Mouse (Mus musculus) intestine, embryonic 14.5 days (tissue): ENCODE results near the gene Ormdl1. TPM values are rescaled to one million over a fixed set of nuclear protein-coding genes. Genes with fewer than 3 reads are reported as not detected.
"Not testable (repeated sequence)": the region's sequence is repeated elsewhere in the genome, so short reads cannot be mapped to it uniquely, and the experiment has no call there.

ENCODE experiments used
- ATAC-seq: fragments of 200-750 bp; cut with Nextera tagmentation; replicated peaks from 2 replicates; pipeline ENCODE4 v1.8.0; 2017; ENCODE audit warnings: low read depth, moderate number of reproducible peaks, moderate TSS enrichment, moderate library complexity; ENCODE audit not compliant: low FRiP score, low TSS enrichment
- DNase-seq: peaks from one replicate; pipeline ENCODE4 v3.0.0-alpha.2; 2018; ENCODE audit warnings: low spot score
- H3K27ac ChIP-seq: fragments of 300-500 bp; sonication (generic); 2 replicates; pipeline ENCODE4 v1.5.1; 2014; ENCODE audit warnings: low read depth, mild to moderate bottlenecking, control low read depth
- H3K27me3 ChIP-seq: fragments of 300-500 bp; sonication (generic); replicated peaks from 2 replicates; pipeline ENCODE4 v1.6.1; 2014; ENCODE audit warnings: low read length, control low read depth; ENCODE audit not compliant: control insufficient read depth, insufficient read depth
- H3K36me3 ChIP-seq: fragments of 300-500 bp; sonication (generic); 2 replicates; pipeline ENCODE4 v1.6.1; 2014; ENCODE audit warnings: low read length, control low read depth; ENCODE audit not compliant: control insufficient read depth, insufficient read depth
- H3K4me1 ChIP-seq: fragments of 300-500 bp; sonication (generic); replicated peaks from 2 replicates; pipeline ENCODE4 v1.6.1; 2014; ENCODE audit warnings: low read length, control low read depth, mixed read lengths; ENCODE audit not compliant: control insufficient read depth, insufficient read depth
- H3K4me2 ChIP-seq: fragments of 300-500 bp; sonication (generic); 2 replicates; pipeline ENCODE4 v1.6.1; 2014; ENCODE audit warnings: low read length
- H3K4me3 ChIP-seq: fragments of 300-500 bp; sonication (generic); 2 replicates; pipeline ENCODE4 v1.5.1; 2014; ENCODE audit warnings: low read depth, low read length, control low read depth, mixed read lengths
- H3K9ac ChIP-seq: fragments of 300-500 bp; sonication (generic); 2 replicates; pipeline ENCODE4 v1.6.1; 2014; ENCODE audit warnings: mild to moderate bottlenecking, low read length
- H3K9me3 ChIP-seq: fragments of 300-500 bp; sonication (generic); 2 replicates; pipeline ENCODE4 v1.6.1; 2016; ENCODE audit warnings: low read length, control low read depth; ENCODE audit not compliant: control insufficient read depth
- WGBS: fragments of 180-500 bp; shearing (Covaris S2); extraction: QIAGEN DNeasy Blood & Tissue Kit; methylation state at CpG from one replicate; pipeline ENCODE4 v1.1.7; 2014; 5-methylcytosine and 5-hydroxymethylcytosine counted together
- polyA plus RNA-seq: library from polyadenylated mRNA; unstranded; fragments of >200 nt; fragmentation: Nextera tagmentation; extraction: Ambion mirVana; gene quantifications from 2 replicates; pipeline ENCODE4 v1.2.1, GENCODE M21; 2014

Ormdl1 gene
- polyA plus RNA-seq, 1 experiment from 2014 or later, result 51.7 TPM

DNA sequence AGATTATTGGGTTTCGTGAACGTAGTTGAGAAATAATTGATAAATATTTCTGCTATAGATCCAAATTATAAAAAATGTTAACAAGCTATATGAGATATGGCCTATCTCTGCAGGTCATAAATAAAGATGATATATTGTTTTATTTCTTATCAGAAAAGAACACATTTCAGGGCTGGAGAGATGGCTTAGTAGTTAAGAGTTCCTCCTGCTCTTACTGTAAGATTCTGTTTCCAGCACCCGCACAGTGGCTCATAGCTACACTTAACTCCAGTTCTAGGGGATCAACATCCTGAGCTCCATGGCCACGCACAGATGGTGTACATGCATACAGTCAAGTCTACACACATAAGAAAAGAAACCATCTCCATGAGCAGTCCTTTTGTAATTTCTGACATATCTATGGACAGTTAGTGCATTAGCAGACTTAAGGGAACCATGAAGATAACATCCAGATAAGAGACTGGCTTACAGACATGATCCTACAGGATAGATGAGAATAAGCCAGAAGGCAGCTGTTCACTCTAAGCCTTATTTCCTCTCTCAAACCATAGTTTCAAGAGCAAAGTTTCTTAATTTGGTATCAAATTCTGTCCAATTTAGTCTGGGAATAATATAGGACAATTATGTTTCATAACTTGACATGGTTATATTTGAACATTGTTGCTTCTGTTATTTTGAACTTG lies 24.9 kb downstream of the Ormdl1 start:
- H3K9ac ChIP-seq, result no peak overlapping the region
- H3K27me3 ChIP-seq, result no peaks in the 10 kb centered on the region
- DNase-seq, result no peak
- H3K4me2 ChIP-seq, result no peak overlapping the region
- H3K27ac ChIP-seq, result no peak overlapping the region
- H3K4me1 ChIP-seq, result no peaks in the 10 kb centered on the region
- no peak overlapping the region for H3K4me3 ChIP-seq
- no peaks in the 10 kb centered on the region for H3K9me3 ChIP-seq
- no peak for ATAC-seq
- H3K36me3 ChIP-seq, result peaks cover 43% of the 10 kb centered on the region
- WGBS, result 95% methylated on average over 4 of the region's 4 CpGs

DNA sequence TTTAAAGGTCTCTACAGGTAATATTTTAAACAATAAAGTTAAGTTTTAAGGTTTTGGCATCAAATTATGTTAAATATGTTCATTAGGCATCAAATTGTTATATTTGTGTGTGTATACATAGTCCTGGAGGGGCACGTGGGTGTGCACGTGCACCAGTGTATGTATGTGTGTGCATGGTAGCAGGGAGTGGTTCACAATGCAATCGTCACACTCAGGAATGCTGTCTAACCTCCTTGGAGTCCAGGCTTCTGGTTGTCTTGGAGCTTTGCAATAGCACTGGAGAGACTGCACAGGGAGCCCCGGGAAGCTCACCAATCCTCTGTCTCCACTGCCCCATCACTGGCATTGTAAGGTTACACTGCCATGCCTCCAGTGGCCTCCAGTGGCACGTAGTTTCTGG lies 26.4 kb downstream of the Ormdl1 start:
- H3K27ac ChIP-seq, result no peak overlapping the region
- H3K27me3 ChIP-seq, result no peaks in the 10 kb centered on the region
- WGBS, result 87% methylated on average over 5 of the region's 5 CpGs
- no peak overlapping the region for H3K9ac ChIP-seq
- DNase-seq (no peak), ATAC-seq (no peak)
- no peaks in the 10 kb centered on the region for H3K9me3 ChIP-seq
- H3K4me2 ChIP-seq, result no peak overlapping the region
- H3K4me3 ChIP-seq, result no peak overlapping the region
- H3K4me1 ChIP-seq, result no peaks in the 10 kb centered on the region
- H3K36me3 ChIP-seq, result peaks cover 34% of the 10 kb centered on the region

DNA sequence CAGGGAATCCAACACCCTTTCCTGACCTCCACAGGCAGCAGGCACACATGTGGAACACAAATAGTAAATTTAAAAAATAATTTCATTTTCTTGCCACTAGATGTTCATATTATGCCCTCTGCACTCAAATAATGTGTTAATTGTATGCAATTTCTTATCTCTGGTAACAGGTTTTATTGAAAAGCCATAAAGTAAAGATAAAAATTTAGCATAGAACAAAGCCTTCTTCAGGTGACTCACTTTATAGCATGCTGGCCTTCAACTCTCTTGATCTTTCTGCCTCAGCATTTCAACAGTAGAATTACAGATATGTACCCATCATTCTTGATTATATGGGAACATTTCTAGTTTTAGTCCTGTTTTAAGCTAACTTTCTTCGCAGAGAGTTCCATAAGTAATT lies 27.4 kb downstream of the Ormdl1 start:
- Histone ChIP-seq H3K9ac (no peak overlapping the region), H3K9me3 (no peaks in the 10 kb centered on the region), H3K4me2 (no peak overlapping the region), H3K36me3 (peaks cover 29% of the 10 kb centered on the region), H3K4me1 (no peaks in the 10 kb centered on the region), H3K4me3 (no peak overlapping the region), H3K27ac (no peak overlapping the region), H3K27me3 (no peaks in the 10 kb centered on the region)
- ATAC-seq (no peak), DNase-seq (no peak)
- whole genome bisulfite sequencing, result 100% methylated on average over 1 of the region's 1 CpGs

DNA sequence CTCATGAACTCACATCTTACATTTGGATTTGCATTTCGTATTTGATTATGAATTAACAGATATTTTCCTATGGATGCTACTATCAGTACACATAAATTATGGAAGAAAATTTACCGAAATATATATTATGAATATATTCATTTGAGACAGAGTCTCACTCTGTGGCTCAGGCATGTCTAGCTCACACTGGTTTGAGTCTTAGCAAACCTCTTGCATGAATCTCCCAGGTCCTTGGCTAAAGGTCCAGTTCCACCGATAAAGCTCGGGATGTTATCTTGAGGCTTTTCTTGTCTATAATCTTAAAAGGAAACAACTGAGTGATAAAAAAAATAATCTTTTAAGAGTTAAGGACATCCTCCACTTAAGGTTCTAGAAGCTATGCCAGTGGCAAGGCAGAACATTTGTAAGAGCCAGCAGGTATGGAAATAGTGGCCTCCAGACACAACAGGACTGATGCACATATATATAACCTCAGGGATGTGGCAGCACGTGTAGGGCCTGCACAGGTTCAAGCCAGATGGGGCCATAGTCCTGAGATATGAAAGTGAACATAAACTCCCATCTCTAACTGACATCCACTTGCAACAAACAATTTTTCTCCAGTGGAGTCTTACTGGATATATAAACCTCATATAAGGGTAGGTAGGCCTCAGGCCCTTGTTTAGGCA lies 28.1 kb downstream of the Ormdl1 start:
- no peaks in the 10 kb centered on the region for H3K27me3 ChIP-seq
- WGBS, result 90% methylated on average over 5 of the region's 5 CpGs
- H3K36me3 ChIP-seq, result peaks cover 27% of the 10 kb centered on the region
- no peaks in the 10 kb centered on the region for H3K4me1 ChIP-seq
- ATAC-seq (no peak), DNase-seq (no peak)
- H3K4me2 ChIP-seq, result no peak overlapping the region
- H3K4me3 ChIP-seq, result no peak overlapping the region
- no peak overlapping the region for H3K9ac ChIP-seq
- no peaks in the 10 kb centered on the region for H3K9me3 ChIP-seq
- no peak overlapping the region for H3K27ac ChIP-seq

DNA sequence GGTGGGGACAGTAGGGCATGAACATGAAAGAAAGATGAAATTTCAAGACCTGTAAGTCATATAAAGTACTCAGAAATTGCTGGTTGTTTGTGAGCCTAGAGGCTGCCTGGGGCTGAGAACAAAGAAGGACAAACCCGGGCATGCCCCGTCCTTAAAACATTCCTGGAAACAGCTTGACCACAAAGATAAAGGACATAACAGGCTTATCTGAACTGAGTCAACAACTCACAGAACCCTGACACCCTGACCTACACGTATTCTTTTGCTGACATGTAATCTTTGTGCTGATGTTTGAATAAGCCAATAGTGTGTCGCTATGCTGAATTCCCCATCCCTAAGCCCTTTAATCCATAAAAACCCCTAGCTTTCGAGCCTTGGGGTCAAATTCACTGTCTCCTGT lies 36.6 kb downstream of the Ormdl1 start:
- 79% methylated on average over 5 of the region's 5 CpGs for WGBS
- not testable (repeated sequence) for H3K27me3 ChIP-seq

DNA sequence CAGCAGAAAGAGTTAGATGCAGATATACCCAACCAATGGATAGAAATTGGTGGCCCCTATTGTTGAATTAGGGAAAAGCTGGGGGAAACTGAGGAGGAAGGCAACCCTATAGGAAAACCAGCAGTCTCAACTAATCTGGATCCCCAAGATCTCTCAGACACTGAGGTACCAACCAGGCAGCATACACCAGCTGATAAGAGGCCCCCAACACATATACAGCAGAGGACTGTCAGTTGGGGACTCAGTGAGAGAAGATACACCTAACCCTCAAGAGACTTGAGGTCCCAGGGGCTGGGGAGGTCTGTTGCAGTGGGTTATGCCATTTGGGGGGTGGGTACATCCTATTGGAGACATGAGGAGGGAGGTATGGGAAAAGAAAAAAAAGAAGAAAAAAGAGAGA lies 38.6 kb downstream of the Ormdl1 start:
- ATAC-seq, result no peak
- Histone ChIP-seq H3K4me1 (no peaks in the 10 kb centered on the region), H3K9me3 (no peaks in the 10 kb centered on the region), H3K27ac (no peak overlapping the region), H3K27me3 (no peaks in the 10 kb centered on the region), H3K4me3 (no peak overlapping the region), H3K36me3 (no peaks in the 10 kb centered on the region), H3K9ac (no peak overlapping the region), H3K4me2 (no peak overlapping the region)
- DNase-seq, result no peak

More for the DNA sequence above, 36.6 kb downstream of the Ormdl1 start:
- H3K4me2 ChIP-seq, H3K4me3 ChIP-seq, H3K9me3 ChIP-seq, H3K36me3 ChIP-seq, H3K4me1 ChIP-seq, H3K9ac ChIP-seq, H3K27ac ChIP-seq, ATAC-seq, DNase-seq: not testable (repeated sequence)

DNA sequence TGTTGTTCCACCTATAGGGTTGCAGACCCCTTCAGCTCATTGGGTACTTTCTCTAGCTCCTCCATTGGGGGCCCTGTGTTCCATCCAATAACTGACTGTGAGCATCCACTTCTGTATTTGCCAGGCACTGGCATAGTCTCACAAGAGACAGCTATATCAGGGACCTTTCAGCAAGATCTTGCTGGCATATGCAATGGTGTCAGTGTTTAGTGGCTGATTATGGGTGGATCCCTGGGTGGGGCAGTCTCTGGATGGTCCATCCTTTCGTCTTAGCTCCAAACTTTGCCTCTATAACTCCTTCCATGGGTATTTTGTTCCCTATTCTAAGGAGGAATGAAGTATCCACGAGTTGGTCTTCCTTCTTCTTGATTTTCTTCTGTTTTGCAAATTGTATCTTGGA lies 40.5 kb downstream of the Ormdl1 start:
- H3K9ac ChIP-seq, H3K9me3 ChIP-seq, DNase-seq, H3K4me3 ChIP-seq, ATAC-seq, H3K4me1 ChIP-seq, H3K27me3 ChIP-seq, H3K27ac ChIP-seq, H3K36me3 ChIP-seq, H3K4me2 ChIP-seq: not testable (repeated sequence)
- 69% methylated on average over 2 of the region's 2 CpGs for WGBS

DNA sequence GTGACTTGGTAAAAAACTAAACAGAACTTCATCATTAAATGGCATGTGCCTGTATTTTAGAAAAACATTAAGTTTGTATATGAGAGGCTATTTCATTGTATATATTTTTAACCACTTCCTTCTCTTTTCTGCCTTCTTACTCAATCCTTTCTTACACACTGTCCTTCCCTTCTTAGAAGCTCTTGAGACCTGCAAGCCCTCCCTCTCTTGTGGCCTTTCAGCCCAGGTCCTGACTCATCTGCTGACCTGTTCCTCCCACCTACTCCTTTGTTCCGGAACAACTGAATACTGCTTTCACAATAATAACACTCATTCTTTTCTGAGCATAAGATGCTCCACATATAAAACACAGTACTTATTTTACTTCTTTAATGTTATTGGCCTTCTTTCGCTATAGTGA lies 44.2 kb downstream of the Ormdl1 start:
- no peak for ATAC-seq
- Histone ChIP-seq H3K9ac (no peak overlapping the region), H3K9me3 (0 out of 2 replicates have a peak, but pooled peaks cover 9% of the 10 kb centered on the region), H3K36me3 (peaks cover 36% of the 10 kb centered on the region), H3K4me3 (no peak overlapping the region), H3K27me3 (no peaks in the 10 kb centered on the region), H3K4me2 (no peak overlapping the region), H3K27ac (no peak overlapping the region), H3K4me1 (no peaks in the 10 kb centered on the region)
- 97% methylated on average over 2 of the region's 2 CpGs for WGBS
- DNase-seq, result no peak
